Mouse (Mus musculus) erythroblast, adult 5-6 weeks (primary cell): ENCODE results near the gene Nos1ap. TPM values are rescaled to one million over a fixed set of nuclear protein-coding genes. Genes with fewer than 3 reads are reported as not detected.

Experiments
- ATAC-seq: replicated peaks from 2 replicates; pipeline ENCODE4 v1.8.0; 2016; ENCODE audit warnings: moderate number of reproducible peaks, mild to moderate bottlenecking, moderate TSS enrichment, inconsistent platforms; ENCODE audit not compliant: poor library complexity, low FRiP score, severe bottlenecking
- total RNA-seq, 2 experiments: library from RNA; stranded (forward) in 1 of 2; stranded (reverse) in 1 of 2; fragments of 150-400 nt in 1 of 2; fragments of 200-764, 138-1000 nt in 1 of 2; gene quantifications; 2 replicates each; pipeline versions ENCODE4 v1.2.3 to v1.2.4; 2015 to 2017; ENCODE audit warnings: low replicate concordance in 2 of 2

The Nos1ap gene
- total RNA-seq, 2 experiments from 2014 or later: 25.4 to 26.9 TPM

- ATAC-seq: no peak
These were observed 256.9 kb downstream of the Nos1ap start for GRCm38 (mm10) chr1:170332775-170333174.

- no peak for ATAC-seq
These were observed 257.7 kb downstream of the Nos1ap start for GRCm38 (mm10) chr1:170331926-170332325.

GRCm38 (mm10) chr1:170325277-170325676 lies 264.4 kb downstream of the Nos1ap start:
- no peak for ATAC-seq

- ATAC-seq: no peak
These were observed 265.3 kb downstream of the Nos1ap start for GRCm38 (mm10) chr1:170324312-170324711.

- no peak for ATAC-seq
These were observed 266.7 kb downstream of the Nos1ap start for GRCm38 (mm10) chr1:170323001-170323400.

GRCm38 (mm10) chr1:170322046-170322445 lies 267.6 kb downstream of the Nos1ap start:
- ATAC-seq: no peak

GRCm38 (mm10) chr1:170311431-170311830 lies 278.2 kb downstream of the Nos1ap start:
- no peak for ATAC-seq

GRCm38 (mm10) chr1:170308503-170308902 lies 281.2 kb downstream of the Nos1ap start, which contains the start of gene Spata46:
TSS of gene Spata46 (plus strand) at chr1:170308803.
- ATAC-seq: no peak

- ATAC-seq: no peak
These were observed 283.4 kb downstream of the Nos1ap start, which contains the start of gene Gm7694 for GRCm38 (mm10) chr1:170306232-170306631. TSS of gene Gm7694 (minus strand) at chr1:170306332.

- ATAC-seq: no peak
These were observed 284.7 kb downstream of the Nos1ap start for GRCm38 (mm10) chr1:170305002-170305401.

GRCm38 (mm10) chr1:170303103-170303502 lies 286.6 kb downstream of the Nos1ap start:
- no peak for ATAC-seq

- no peak for ATAC-seq
These were observed 287.2 kb downstream of the Nos1ap start for GRCm38 (mm10) chr1:170302456-170302855.

- ATAC-seq: no peak
These were observed 288.0 kb downstream of the Nos1ap start for GRCm38 (mm10) chr1:170301686-170302085.

- ATAC-seq: no peak
These were observed 290.2 kb downstream of the Nos1ap start for GRCm38 (mm10) chr1:170299496-170299895.

- no peak for ATAC-seq
These were observed 294.7 kb downstream of the Nos1ap start for GRCm38 (mm10) chr1:170294786-170295570.

- ATAC-seq: no peak
These were observed 296.4 kb downstream of the Nos1ap start for GRCm38 (mm10) chr1:170293257-170293656.

GRCm38 (mm10) chr1:170292239-170292951 lies 297.3 kb downstream of the Nos1ap start:
- ATAC-seq: no peak

GRCm38 (mm10) chr1:170282415-170283129 lies 307.1 kb downstream of the Nos1ap start:
- no peak for ATAC-seq

GRCm38 (mm10) chr1:170277016-170277415 lies 312.6 kb downstream of the Nos1ap start, which contains the start of gene Sh2d1b1:
TSS of gene Sh2d1b1 (plus strand) at chr1:170277320.
- ATAC-seq: no peak

- ATAC-seq: no peak
These were observed 316.4 kb downstream of the Nos1ap start for GRCm38 (mm10) chr1:170273252-170273651.
